Mouse (Mus musculus) T-helper 2 cell (primary cell): ENCODE results near the gene Serpinb3c.
"Not testable (repeated sequence)": the region's sequence is repeated elsewhere in the genome, so short reads cannot be mapped to it uniquely, and the experiment has no call there.

Experiments used
- in situ Hi-C: fragments of 300-600 bp; cut with MboI, MseI; formaldehyde crosslinking; loops from one replicate; pipeline ENCODE4 v1.15.1; 2025; ENCODE audit warnings: high pct_unique_total_duplicates

Gene Serpinb3c

DNA sequence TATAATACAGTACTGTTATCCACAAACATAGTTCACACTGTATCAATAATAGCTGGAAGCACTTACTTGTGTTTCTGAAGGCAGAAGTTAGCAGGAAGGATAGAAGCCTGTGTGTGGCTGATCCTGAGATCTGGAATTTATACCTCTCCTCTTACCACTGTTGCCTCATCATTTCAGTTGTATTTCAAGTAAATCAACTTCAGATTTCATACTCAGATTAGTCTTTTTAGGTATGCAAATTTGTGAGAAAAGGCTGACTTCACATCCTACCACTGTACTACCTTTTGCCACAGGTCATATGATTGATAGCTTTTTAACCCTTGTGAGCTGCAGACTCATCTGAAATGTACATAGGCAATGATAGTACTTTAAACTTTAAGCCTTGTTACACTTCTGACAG lies at the start of gene Serpinb3c, which contains the start of gene Serpinb3b:
TSS of gene Serpinb3c (minus strand) at position 111 of the 400 bp plus-strand sequence.
TSS of gene Serpinb3b (minus strand) at position 101 of the 400 bp plus-strand sequence.
- in situ Hi-C loops, result not testable (repeated sequence)

GRCm38 (mm10) chr1:107243170-107243569 lies 35.0 kb downstream of the Serpinb3c start:
- in situ Hi-C loops, result loop anchor here (10.0 kb wide), 1 partner anchor 242 kb away; no protein-coding TSS in a partner anchor
